Mouse (Mus musculus) MEL (cell line): ENCODE measurements around the gene Rmdn2. TPM values are rescaled to one million over a fixed set of nuclear protein-coding genes. Genes with fewer than 3 reads are reported as not detected.

Experiments used
- DNase-seq: peaks from one replicate; pipeline ENCODE4 v3.0.0; 2011; ENCODE audit warnings: low read depth, low spot score
- H3K27ac ChIP-seq: 2 replicates; pipeline ENCODE4 v1.5.1; 2012; ENCODE audit warnings: low read depth, mild to moderate bottlenecking, control low read depth, low read length, moderate library complexity; ENCODE audit not compliant: control insufficient read depth
- H3K27me3 ChIP-seq, 2 experiments: fragments of 150-350 bp in 1 of 2; sonication (generic) in 1 of 2; 2 replicates each; pipeline ENCODE4 v1.6.1; 2012; ENCODE audit warnings: low read length in 2 of 2, mild to moderate bottlenecking in 2 of 2, improper control_type of control experiment in 1 of 2, moderate library complexity in 1 of 2; ENCODE audit not compliant: insufficient read depth in 2 of 2, control insufficient read depth in 1 of 2
- H3K36me3 ChIP-seq, 2 experiments: 2 replicates each; pipeline ENCODE4 v1.6.1; 2012 to 2014; ENCODE audit warnings: low read length in 2 of 2, improper control_type of control experiment in 1 of 2, inconsistent platforms in 1 of 2, mild to moderate bottlenecking in 1 of 2; ENCODE audit not compliant: insufficient read depth in 2 of 2, control insufficient read depth in 1 of 2
- H3K4me1 ChIP-seq, 2 experiments: fragments of 150-350 bp in 1 of 2; sonication (generic) in 1 of 2; 2 replicates each; pipeline ENCODE4 v1.6.1; 2012; ENCODE audit warnings: low read length in 2 of 2, improper control_type of control experiment in 1 of 2, mild to moderate bottlenecking in 1 of 2; ENCODE audit not compliant: insufficient read depth in 2 of 2, control insufficient read depth in 1 of 2
- H3K4me3 ChIP-seq, 2 experiments: fragments of 150-350 bp in 1 of 2; sonication (generic) in 1 of 2; 2 replicates each; pipeline ENCODE4 v1.5.1; 2012; ENCODE audit warnings: low read depth in 2 of 2, low read length in 2 of 2, mild to moderate bottlenecking in 2 of 2, moderate library complexity in 2 of 2, control low read depth in 1 of 2, improper control_type of control experiment in 1 of 2; ENCODE audit not compliant: control insufficient read depth in 1 of 2, insufficient read depth in 1 of 2
- H3K79me2 ChIP-seq: 2 replicates; pipeline ENCODE4 v1.6.1; 2012; ENCODE audit warnings: mild to moderate bottlenecking, low read length, moderate library complexity; ENCODE audit not compliant: control insufficient read depth, poor library complexity, insufficient read depth
- H3K9ac ChIP-seq: 2 replicates; pipeline ENCODE4 v1.6.1; 2012; ENCODE audit warnings: low read depth, mild to moderate bottlenecking, control low read depth, low read length, moderate library complexity; ENCODE audit not compliant: control insufficient read depth, poor library complexity, severe bottlenecking
- H3K9me3 ChIP-seq: fragments of 150-350 bp; sonication (generic); replicated peaks from 2 replicates; pipeline ENCODE4 v1.6.1; 2012; ENCODE audit warnings: mild to moderate bottlenecking, low read length, improper control_type of control experiment, moderate library complexity; ENCODE audit not compliant: insufficient read depth
- BHLHE40 ChIP-seq: IDR thresholded peaks from 2 replicates; pipeline ENCODE4 v1.6.1; 2012; ENCODE audit warnings: low read depth, mild to moderate bottlenecking, inconsistent platforms, low read length, improper control_type of control experiment, borderline replicate concordance
- CHD1 ChIP-seq: IDR thresholded peaks from 2 replicates; pipeline ENCODE4 v1.6.1; 2012; ENCODE audit warnings: low read depth, mild to moderate bottlenecking, inconsistent platforms, low read length, improper control_type of control experiment
- CHD2 ChIP-seq: IDR thresholded peaks from 2 replicates; pipeline ENCODE4 v1.6.1; 2011; ENCODE audit warnings: low read length, improper control_type of control experiment
- E2F4 ChIP-seq: IDR thresholded peaks from 2 replicates; pipeline ENCODE4 v1.6.1; 2011; ENCODE audit warnings: low read depth, low read length, improper control_type of control experiment, borderline replicate concordance
- EP300 ChIP-seq, 2 experiments: IDR thresholded peaks; 2 replicates each; pipeline ENCODE4 v1.6.1; 2011; ENCODE audit warnings: improper control_type of control experiment in 2 of 2, low read length in 2 of 2, low read depth in 1 of 2, mild to moderate bottlenecking in 1 of 2
- ETS1 ChIP-seq: IDR thresholded peaks from 2 replicates; pipeline ENCODE4 v1.6.1; 2012; ENCODE audit warnings: low read depth, mild to moderate bottlenecking, inconsistent platforms, low read length, improper control_type of control experiment, moderate library complexity
- GABPA ChIP-seq: IDR thresholded peaks from 2 replicates; pipeline ENCODE4 v1.6.1; 2012; ENCODE audit warnings: low read depth, mild to moderate bottlenecking, inconsistent platforms, low read length, improper control_type of control experiment, moderate library complexity
- GATA1 ChIP-seq: IDR thresholded peaks from 2 replicates; pipeline ENCODE4 v1.6.1; 2011; ENCODE audit warnings: low read depth, low read length, improper control_type of control experiment
- KAT2A ChIP-seq: conservative IDR thresholded peaks from 2 replicates; pipeline ENCODE4 v1.6.1; 2012; ENCODE audit warnings: low read depth, low read length, improper control_type of control experiment, inconsistent platforms
- MAFK ChIP-seq: IDR thresholded peaks from 2 replicates; pipeline ENCODE4 v1.6.1; 2011; ENCODE audit warnings: low read depth, mild to moderate bottlenecking, low read length, improper control_type of control experiment, borderline replicate concordance
- MAX ChIP-seq: IDR thresholded peaks from 2 replicates; pipeline ENCODE4 v1.6.1; 2011; ENCODE audit warnings: low read length, improper control_type of control experiment
- MEF2A ChIP-seq: IDR thresholded peaks from 2 replicates; pipeline ENCODE4 v1.6.1; 2014; ENCODE audit warnings: low read depth, mild to moderate bottlenecking, inconsistent platforms, low read length, improper control_type of control experiment; ENCODE audit not compliant: poor library complexity, insufficient replicate concordance, severe bottlenecking; ENCODE audit errors: extremely low read depth
- MXI1 ChIP-seq: IDR thresholded peaks from 2 replicates; pipeline ENCODE4 v1.6.1; 2011; ENCODE audit warnings: mild to moderate bottlenecking, low read depth, low read length, improper control_type of control experiment
- MYB ChIP-seq: IDR thresholded peaks from 2 replicates; pipeline ENCODE4 v1.6.1; 2011; ENCODE audit warnings: mild to moderate bottlenecking, low read depth, low read length, improper control_type of control experiment
- MYC ChIP-seq: IDR thresholded peaks from 2 replicates; pipeline ENCODE4 v1.6.1; 2011; ENCODE audit warnings: low read depth, mild to moderate bottlenecking, low read length, improper control_type of control experiment, moderate library complexity
- POLR2A ChIP-seq, 2 experiments: IDR thresholded peaks; 2 replicates each; pipeline ENCODE4 v1.6.1; 2011 to 2012; ENCODE audit warnings: low read length in 2 of 2, mild to moderate bottlenecking in 2 of 2, control low read depth in 1 of 2, improper control_type of control experiment in 1 of 2, low read depth in 1 of 2, moderate library complexity in 1 of 2; ENCODE audit not compliant: control insufficient read depth in 1 of 2, insufficient read depth in 1 of 2, poor library complexity in 1 of 2
- POLR2AphosphoS5 ChIP-seq: IDR thresholded peaks from 2 replicates; pipeline ENCODE4 v1.6.1; 2012; ENCODE audit warnings: low read depth, borderline replicate concordance, mild to moderate bottlenecking, inconsistent platforms, low read length, moderate library complexity, mixed read lengths
- RAD21 ChIP-seq: IDR thresholded peaks from 2 replicates; pipeline ENCODE4 v1.6.1; 2011; ENCODE audit warnings: mild to moderate bottlenecking, low read depth, low read length, improper control_type of control experiment
- RCOR1 ChIP-seq: IDR thresholded peaks from 2 replicates; pipeline ENCODE4 v1.6.1; 2012; ENCODE audit warnings: low read depth, mild to moderate bottlenecking, inconsistent platforms, low read length, improper control_type of control experiment
- SMC3 ChIP-seq: IDR thresholded peaks from 2 replicates; pipeline ENCODE4 v1.6.1; 2011; ENCODE audit warnings: low read depth, low read length, improper control_type of control experiment
- TBP ChIP-seq: IDR thresholded peaks from 2 replicates; pipeline ENCODE4 v1.8.0; 2011; ENCODE audit warnings: low read depth, low read length, improper control_type of control experiment
- USF2 ChIP-seq, 2 experiments: IDR thresholded peaks; 2 replicates each; pipeline ENCODE4 v1.6.1; 2011 to 2012; ENCODE audit warnings: improper control_type of control experiment in 2 of 2, low read length in 2 of 2, borderline replicate concordance in 1 of 2, inconsistent platforms in 1 of 2, low read depth in 1 of 2, mild to moderate bottlenecking in 1 of 2; ENCODE audit not compliant: insufficient read depth in 1 of 2
- ZKSCAN1 ChIP-seq: IDR thresholded peaks from 2 replicates; pipeline ENCODE4 v1.6.1; 2012; ENCODE audit warnings: low read depth, mild to moderate bottlenecking, inconsistent platforms, low read length, improper control_type of control experiment, moderate library complexity
- ZNF384 ChIP-seq: IDR thresholded peaks from 2 replicates; pipeline ENCODE4 v1.6.1; 2012; ENCODE audit warnings: low read depth, mild to moderate bottlenecking, inconsistent platforms, low read length, improper control_type of control experiment
- polyA plus RNA-seq, 2 experiments: library from polyadenylated mRNA; stranded (reverse) in 1 of 2; unstranded in 1 of 2; fragments of >175 nt in 1 of 2; fragments of >200 nt in 1 of 2; gene quantifications; 2 replicates each; pipeline versions ENCODE4 v1.2.1 to v1.2.4; 2012; ENCODE audit warnings: low replicate concordance in 2 of 2, low read depth in 1 of 2; ENCODE audit not compliant: insufficient read length in 2 of 2, insufficient read depth in 1 of 2, missing spikeins in 1 of 2
- total RNA-seq: library from RNA; depleted of rRNA; stranded (reverse); fragments of 300-350 nt; gene quantifications from 2 replicates; pipeline ENCODE4 v1.2.3, GENCODE M21; 2012

The Rmdn2 gene
- total and polyA plus RNA-seq, 3 experiments: not detected

- H3K36me3 ChIP-seq: no peaks in the 10 kb centered on the region
- TF ChIP-seq RAD21 (no peak), SMC3 (no peak)
- no peak overlapping the region for H3K4me3 ChIP-seq
- no peaks in the 10 kb centered on the region for H3K9me3 ChIP-seq
- no peaks in the 10 kb centered on the region for H3K4me1 ChIP-seq
- no peak for DNase-seq
- H3K9ac ChIP-seq: no peak overlapping the region
- H3K79me2 ChIP-seq: no peaks in the 10 kb centered on the region
- peaks cover 0 to 3% of the 10 kb centered on the region in 2 experiments; a peak in 2 of 4 replicates for H3K27me3 ChIP-seq
- no peak overlapping the region for H3K27ac ChIP-seq
Measured at GRCm38 (mm10) chr17:79616621-79617020, 5.0 kb downstream of the Rmdn2 start.

GRCm38 (mm10) chr17:79618455-79618854 lies 6.8 kb downstream of the Rmdn2 start:
- no peaks in the 10 kb centered on the region for H3K4me1 ChIP-seq
- H3K36me3 ChIP-seq: no peaks in the 10 kb centered on the region
- H3K9ac ChIP-seq: no peak overlapping the region
- H3K27ac ChIP-seq: no peak overlapping the region
- H3K9me3 ChIP-seq: no peaks in the 10 kb centered on the region
- no peak for DNase-seq
- H3K4me3 ChIP-seq: no peak overlapping the region
- TF ChIP-seq GATA1 (no peak), MXI1 (no peak), TBP (no peak), RAD21 (no peak), GABPA (no peak), BHLHE40 (no peak), CHD1 (no peak), RCOR1 (no peak), USF2 (IDR thresholded peaks at IDR 0.05; ENCODE audit: borderline replicate concordance in 1 of 2, insufficient read depth in 1 of 2, low read depth in 1 of 2, low read length in 2 of 2) (no peak), CHD2 (no peak), MAFK (no peak), ZNF384 (no peak), POLR2A (IDR thresholded peaks at IDR 0.05; ENCODE audit: control insufficient read depth in 1 of 2, insufficient read depth in 1 of 2, low read depth in 1 of 2, low read length in 2 of 2, poor library complexity in 1 of 2) (no peak), MAX (no peak)
- TF ChIP-seq, all 39 proteins: peak for 0
- H3K79me2 ChIP-seq: no peaks in the 10 kb centered on the region
- H3K27me3 ChIP-seq: peaks cover 0 to 5% of the 10 kb centered on the region in 2 experiments; a peak in 2 of 4 replicates

DNA sequence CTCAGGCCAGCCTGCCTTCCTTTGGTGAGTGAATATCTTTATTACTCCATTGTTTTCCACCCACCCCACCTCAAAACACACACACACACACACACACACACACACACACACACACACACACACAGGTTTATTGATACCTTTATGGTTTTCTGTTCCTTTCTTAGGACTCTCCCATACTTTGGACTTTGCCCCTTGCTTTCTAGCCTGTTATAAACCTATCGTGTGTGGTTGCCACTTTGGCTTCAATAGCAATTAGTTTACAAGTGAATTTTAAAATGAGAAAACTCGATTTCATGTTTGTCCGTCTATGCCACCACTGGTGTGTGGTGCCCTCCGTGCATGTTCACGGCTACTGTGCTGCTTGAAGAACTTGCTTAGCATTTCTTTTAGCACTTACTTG lies 7.3 kb downstream of the Rmdn2 start:
- no peaks in the 10 kb centered on the region for H3K9me3 ChIP-seq
- H3K36me3 ChIP-seq: no peaks in the 10 kb centered on the region
- no peaks in the 10 kb centered on the region for H3K4me1 ChIP-seq
- no peak overlapping the region for H3K9ac ChIP-seq
- no peak overlapping the region for H3K4me3 ChIP-seq
- H3K79me2 ChIP-seq: no peaks in the 10 kb centered on the region
- TF ChIP-seq RCOR1: no peak
- TF ChIP-seq KAT2A: no peak
- TF ChIP-seq CHD2: no peak
- TF ChIP-seq MEF2A: no peak
- no peak for TF ChIP-seq GATA1
- no peak for TF ChIP-seq MYC
- no peak for TF ChIP-seq E2F4
- no peak for TF ChIP-seq GABPA
- TF ChIP-seq MAFK: no peak
- TF ChIP-seq ZKSCAN1: no peak
- no peak for TF ChIP-seq MYB
- no peak for TF ChIP-seq RAD21
- no peak for TF ChIP-seq CHD1
- no peak for TF ChIP-seq EP300 (IDR thresholded peaks at IDR 0.05; ENCODE audit: low read depth in 1 of 2, low read length in 2 of 2)
- TF ChIP-seq ZNF384: no peak
- no peak for TF ChIP-seq ETS1
- no peak for TF ChIP-seq BHLHE40
- TF ChIP-seq POLR2A (IDR thresholded peaks at IDR 0.05; ENCODE audit: control insufficient read depth in 1 of 2, insufficient read depth in 1 of 2, low read depth in 1 of 2, low read length in 2 of 2, poor library complexity in 1 of 2): no peak
- TF ChIP-seq POLR2AphosphoS5: no peak
- no peak overlapping the region for H3K27ac ChIP-seq
- no peak for DNase-seq
- peaks cover 0 to 5% of the 10 kb centered on the region in 2 experiments; a peak in 2 of 4 replicates for H3K27me3 ChIP-seq
